Mouse (Mus musculus) liver, embryonic 14.5 days (tissue): ENCODE results near the gene Stbd1.

Experiments used
- CTCF ChIP-seq: IDR thresholded peaks from 2 replicates; pipeline ENCODE4 v1.5.1; 2016; ENCODE audit warnings: antibody characterized with exemption, low read depth, control low read depth
- EP300 ChIP-seq: IDR thresholded peaks from 2 replicates; pipeline ENCODE4 v1.6.1; 2016; ENCODE audit warnings: antibody characterized with exemption, low read depth

DNA sequence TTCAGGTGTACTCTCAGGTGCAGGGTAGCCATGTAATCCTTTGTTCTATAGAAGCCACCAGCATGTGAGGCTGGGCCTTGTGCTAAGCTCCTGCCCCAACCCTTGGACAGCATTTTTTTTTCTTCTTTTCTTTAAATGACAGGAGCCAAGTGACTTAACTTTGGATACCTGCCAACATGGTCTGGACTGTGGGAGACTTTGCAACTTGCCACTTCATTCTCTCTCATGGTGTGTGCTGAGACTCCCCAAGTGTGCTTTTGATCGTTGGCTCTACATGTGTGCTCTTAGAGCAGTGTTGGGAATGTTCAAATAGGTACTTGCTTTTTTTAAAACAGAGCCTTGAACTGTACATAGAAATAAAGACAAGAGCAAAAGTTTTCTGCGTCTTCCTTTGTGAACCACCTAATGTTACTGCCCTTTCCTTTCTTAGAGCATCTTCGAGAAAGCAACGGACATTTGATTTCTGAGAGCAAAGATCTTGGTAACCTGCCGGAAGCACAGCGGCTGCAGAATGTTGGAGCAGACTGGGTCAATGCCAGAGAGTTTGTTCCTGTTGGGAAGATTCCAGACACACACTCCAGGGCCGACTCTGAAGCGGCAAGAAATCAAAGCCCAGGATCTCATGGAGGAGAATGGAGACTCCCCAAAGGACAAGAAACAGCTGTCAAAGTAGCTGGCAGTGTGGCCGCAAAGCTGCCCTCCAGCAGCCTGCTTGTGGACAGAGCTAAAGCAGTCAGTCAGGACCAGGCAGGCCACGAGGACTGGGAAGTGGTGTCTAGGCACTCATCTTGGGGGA lies 1.8 kb downstream of the Stbd1 start:
- no peak for TF ChIP-seq CTCF
- TF ChIP-seq EP300, result no peak
